Mouse (Mus musculus): ENCODE measurements around the gene Sdad1. TPM values are rescaled to one million over a fixed set of nuclear protein-coding genes. Genes with fewer than 3 reads are reported as not detected.
A peak's percentile ranks its signal among the peaks of the same experiment; 100 is the strongest.

Gene Sdad1
- polyA plus RNA-seq, 1 experiment from 2014 or later = 30.5 TPM

GRCm38 (mm10) chr5:92291652-92292414 is 18.4 kb downstream of the Sdad1 start:
- Histone ChIP-seq H3K36me3 (ENCODE audit: control insufficient read depth, insufficient read depth, low read length) (peaks cover 16% of the 10 kb centered on the region), H3K27me3 (ENCODE audit: control insufficient read depth, insufficient read depth, low read length) (no peaks in the 10 kb centered on the region), H3K9ac (ENCODE audit: low read depth, low read length) (no peak overlapping the region), H3K9me3 (replicated peaks; ENCODE audit: control insufficient read depth, low read length) (no peaks in the 10 kb centered on the region), H3K4me2 (no peak overlapping the region), H3K4me1 (ENCODE audit: control insufficient read depth, insufficient read depth, low read length) (no peaks in the 10 kb centered on the region), H3K27ac (ENCODE audit: low read depth, low read length) (no peak overlapping the region), H3K4me3 (ENCODE audit: low read depth, low read length) (no peak overlapping the region)
- no peak for ATAC-seq (replicated peaks; ENCODE audit: insufficient number of reproducible peaks, low FRiP score, low TSS enrichment)
- 85% methylated on average over 6 of the region's 6 CpGs for WGBS (ENCODE audit: insufficient replicate concordance)

GRCm38 (mm10) chr5:92287840-92288239 is 22.4 kb downstream of the Sdad1 start:
- Histone ChIP-seq H3K4me1 (ENCODE audit: control insufficient read depth, insufficient read depth, low read length) (no peaks in the 10 kb centered on the region), H3K4me2 (no peak overlapping the region), H3K27ac (ENCODE audit: low read depth, low read length) (no peak overlapping the region), H3K9me3 (replicated peaks; ENCODE audit: control insufficient read depth, low read length) (no peaks in the 10 kb centered on the region), H3K4me3 (ENCODE audit: low read depth, low read length) (no peak overlapping the region), H3K9ac (ENCODE audit: low read depth, low read length) (no peak overlapping the region), H3K36me3 (ENCODE audit: control insufficient read depth, insufficient read depth, low read length) (peaks cover 19% of the 10 kb centered on the region), H3K27me3 (ENCODE audit: control insufficient read depth, insufficient read depth, low read length) (no peaks in the 10 kb centered on the region)
- ATAC-seq (replicated peaks; ENCODE audit: insufficient number of reproducible peaks, low FRiP score, low TSS enrichment) = no peak
- WGBS (ENCODE audit: insufficient replicate concordance) = 79% methylated on average over 6 of the region's 6 CpGs

DNA sequence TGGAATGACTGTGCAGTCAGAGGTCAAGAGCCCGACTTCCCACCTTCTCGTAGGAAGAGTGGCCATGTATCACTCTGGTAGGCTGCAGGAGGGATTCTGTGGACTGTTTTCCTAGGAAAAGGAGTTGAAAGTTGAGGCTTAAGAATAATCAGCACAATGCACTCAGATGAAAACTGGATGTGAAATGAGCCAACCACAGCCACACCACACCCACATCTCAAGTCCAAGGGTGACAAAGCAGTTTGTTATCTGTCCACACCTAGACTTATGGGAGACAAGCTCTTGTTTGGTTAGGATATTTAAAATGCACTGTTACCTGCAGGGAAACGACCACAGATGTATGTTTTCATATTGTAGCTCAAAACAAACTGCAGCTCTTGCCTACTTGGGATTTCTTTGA is 27.2 kb downstream of the Sdad1 start:
- no peaks in the 10 kb centered on the region for H3K27me3 ChIP-seq (ENCODE audit: control insufficient read depth, insufficient read depth, low read length)
- peaks cover 13% of the 10 kb centered on the region for H3K36me3 ChIP-seq (ENCODE audit: control insufficient read depth, insufficient read depth, low read length)
- H3K4me2 ChIP-seq = no peak overlapping the region
- H3K4me1 ChIP-seq (ENCODE audit: control insufficient read depth, insufficient read depth, low read length) = peaks cover 4% of the 10 kb centered on the region; the same call in 1 of the 2 replicates
- H3K4me3 ChIP-seq (ENCODE audit: low read depth, low read length) = no peak overlapping the region
- 45% methylated on average over 3 of the region's 3 CpGs for WGBS (ENCODE audit: insufficient replicate concordance)
- H3K9ac ChIP-seq (ENCODE audit: low read depth, low read length) = no peak overlapping the region
- no peak overlapping the region for H3K27ac ChIP-seq (ENCODE audit: low read depth, low read length)
- H3K9me3 ChIP-seq (replicated peaks; ENCODE audit: control insufficient read depth, low read length) = no peaks in the 10 kb centered on the region
- no peak for ATAC-seq (replicated peaks; ENCODE audit: insufficient number of reproducible peaks, low FRiP score, low TSS enrichment)

- H3K9me3 ChIP-seq (replicated peaks; ENCODE audit: control insufficient read depth, low read length) = no peaks in the 10 kb centered on the region
- 81% methylated on average over 4 of the region's 4 CpGs for WGBS (ENCODE audit: insufficient replicate concordance)
- ATAC-seq (replicated peaks; ENCODE audit: insufficient number of reproducible peaks, low FRiP score, low TSS enrichment) = no peak
- no peak overlapping the region for H3K27ac ChIP-seq (ENCODE audit: low read depth, low read length)
- H3K4me3 ChIP-seq (ENCODE audit: low read depth, low read length) = no peak overlapping the region
- H3K4me1 ChIP-seq (ENCODE audit: control insufficient read depth, insufficient read depth, low read length) = peaks cover 4% of the 10 kb centered on the region; the same call in 1 of the 2 replicates
- no peaks in the 10 kb centered on the region for H3K27me3 ChIP-seq (ENCODE audit: control insufficient read depth, insufficient read depth, low read length)
- H3K36me3 ChIP-seq (ENCODE audit: control insufficient read depth, insufficient read depth, low read length) = peaks cover 7% of the 10 kb centered on the region; the same call in 1 of the 2 replicates
- no peak overlapping the region for H3K4me2 ChIP-seq
- H3K9ac ChIP-seq (ENCODE audit: low read depth, low read length) = no peak overlapping the region
These were observed 27.7 kb downstream of the Sdad1 start for GRCm38 (mm10) chr5:92282571-92282970.

GRCm38 (mm10) chr5:92278942-92279537 is 31.2 kb downstream of the Sdad1 start:
- no peak overlapping the region for H3K9ac ChIP-seq (ENCODE audit: low read depth, low read length)
- WGBS (ENCODE audit: insufficient replicate concordance) = 88% methylated on average over 10 of the region's 10 CpGs

GRCm38 (mm10) chr5:92277437-92278394 is 32.6 kb downstream of the Sdad1 start, which contains the start of gene Naaa:
Naaa (minus strand) TSS chr5:92278170.
- H3K27me3 ChIP-seq (ENCODE audit: control insufficient read depth, insufficient read depth, low read length) = no peaks in the 10 kb centered on the region; the same call in none of the 2 replicates
- peak; percentile 88 for ATAC-seq (replicated peaks; ENCODE audit: insufficient number of reproducible peaks, low FRiP score, low TSS enrichment)
- H3K4me3 ChIP-seq (ENCODE audit: low read depth, low read length) = peak within 1 kb of the TSS; percentile 73
- H3K9me3 ChIP-seq (replicated peaks; ENCODE audit: control insufficient read depth, low read length) = no peaks in the 10 kb centered on the region
- no peaks in the 10 kb centered on the region for H3K36me3 ChIP-seq (ENCODE audit: control insufficient read depth, insufficient read depth, low read length)
- no peak within 1 kb of the TSS for H3K27ac ChIP-seq (ENCODE audit: low read depth, low read length)
- peaks cover 4% of the 10 kb centered on the region; the same call in 1 of the 2 replicates for H3K4me1 ChIP-seq (ENCODE audit: control insufficient read depth, insufficient read depth, low read length)
- peak within 1 kb of the TSS; percentile 66 for H3K9ac ChIP-seq (ENCODE audit: low read depth, low read length)
- WGBS (ENCODE audit: insufficient replicate concordance) = 2% methylated on average over 54 of the region's 54 CpGs
- peak within 1 kb of the TSS; percentile 93 for H3K4me2 ChIP-seq

More at GRCm38 (mm10) chr5:92278942-92279537, 31.2 kb downstream of the Sdad1 start:
- H3K4me1 ChIP-seq (ENCODE audit: control insufficient read depth, insufficient read depth, low read length) = peaks cover 4% of the 10 kb centered on the region; the same call in 1 of the 2 replicates
- H3K27me3 ChIP-seq (ENCODE audit: control insufficient read depth, insufficient read depth, low read length) = no peaks in the 10 kb centered on the region; the same call in none of the 2 replicates
- H3K4me3 ChIP-seq (ENCODE audit: low read depth, low read length) = no peak overlapping the region
- no peak overlapping the region for H3K27ac ChIP-seq (ENCODE audit: low read depth, low read length)
- no peaks in the 10 kb centered on the region for H3K36me3 ChIP-seq (ENCODE audit: control insufficient read depth, insufficient read depth, low read length)
- H3K9me3 ChIP-seq (replicated peaks; ENCODE audit: control insufficient read depth, low read length) = no peaks in the 10 kb centered on the region
- no peak for ATAC-seq (replicated peaks; ENCODE audit: insufficient number of reproducible peaks, low FRiP score, low TSS enrichment)
- H3K4me2 ChIP-seq = no peak overlapping the region

DNA sequence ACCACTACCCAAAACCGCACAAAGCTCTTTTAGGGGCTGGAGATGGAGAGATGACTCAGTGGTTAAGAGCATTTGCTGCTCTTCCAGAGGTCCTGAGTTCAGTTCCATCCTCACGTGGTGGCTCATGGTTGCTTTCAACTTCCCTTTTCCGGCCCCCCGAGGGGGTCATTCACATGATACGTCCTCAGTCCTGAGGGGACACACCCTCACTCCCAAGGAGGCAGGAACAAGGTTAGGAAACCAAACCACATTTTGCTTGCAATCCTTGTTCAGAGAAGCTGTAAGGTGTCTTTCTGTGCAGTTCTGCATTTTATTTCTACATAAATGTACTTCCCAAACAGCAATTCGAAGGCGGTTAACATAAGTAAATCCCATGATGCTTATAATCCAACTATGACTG is 39.8 kb downstream of the Sdad1 start:
- WGBS (ENCODE audit: insufficient replicate concordance) = 84% methylated on average over 7 of the region's 7 CpGs
- Histone ChIP-seq H3K4me1 (ENCODE audit: control insufficient read depth, insufficient read depth, low read length) (no peaks in the 10 kb centered on the region), H3K4me2 (no peak overlapping the region), H3K9me3 (replicated peaks; ENCODE audit: control insufficient read depth, low read length) (no peaks in the 10 kb centered on the region), H3K36me3 (ENCODE audit: control insufficient read depth, insufficient read depth, low read length) (no peaks in the 10 kb centered on the region), H3K27me3 (ENCODE audit: control insufficient read depth, insufficient read depth, low read length) (no peaks in the 10 kb centered on the region; the same call in 1 of the 2 replicates), H3K27ac (ENCODE audit: low read depth, low read length) (no peak overlapping the region), H3K4me3 (ENCODE audit: low read depth, low read length) (no peak overlapping the region), H3K9ac (ENCODE audit: low read depth, low read length) (no peak overlapping the region)
- ATAC-seq (replicated peaks; ENCODE audit: insufficient number of reproducible peaks, low FRiP score, low TSS enrichment) = no peak

GRCm38 (mm10) chr5:92263761-92264359 is 46.4 kb downstream of the Sdad1 start:
- Histone ChIP-seq H3K4me3 (ENCODE audit: low read depth, low read length) (no peak overlapping the region), H3K27me3 (ENCODE audit: control insufficient read depth, insufficient read depth, low read length) (no peaks in the 10 kb centered on the region), H3K27ac (ENCODE audit: low read depth, low read length) (peak overlapping the region; percentile 50), H3K9ac (ENCODE audit: low read depth, low read length) (no peak overlapping the region), H3K4me1 (ENCODE audit: control insufficient read depth, insufficient read depth, low read length) (peaks cover 14% of the 10 kb centered on the region), H3K9me3 (replicated peaks; ENCODE audit: control insufficient read depth, low read length) (no peaks in the 10 kb centered on the region), H3K4me2 (no peak overlapping the region), H3K36me3 (ENCODE audit: control insufficient read depth, insufficient read depth, low read length) (no peaks in the 10 kb centered on the region)
- ATAC-seq (replicated peaks; ENCODE audit: insufficient number of reproducible peaks, low FRiP score, low TSS enrichment) = 0 out of 2 replicates have a peak, but pooled peaks have one; percentile 36
- WGBS (ENCODE audit: insufficient replicate concordance) = 30% methylated on average over 4 of the region's 4 CpGs
